Mouse (Mus musculus): ENCODE results near the gene Olfr1378. TPM values are rescaled to one million over a fixed set of nuclear protein-coding genes. Genes with fewer than 3 reads are reported as not detected.

Olfr1378 gene
- polyA plus RNA-seq, 1 experiment = not detected

DNA sequence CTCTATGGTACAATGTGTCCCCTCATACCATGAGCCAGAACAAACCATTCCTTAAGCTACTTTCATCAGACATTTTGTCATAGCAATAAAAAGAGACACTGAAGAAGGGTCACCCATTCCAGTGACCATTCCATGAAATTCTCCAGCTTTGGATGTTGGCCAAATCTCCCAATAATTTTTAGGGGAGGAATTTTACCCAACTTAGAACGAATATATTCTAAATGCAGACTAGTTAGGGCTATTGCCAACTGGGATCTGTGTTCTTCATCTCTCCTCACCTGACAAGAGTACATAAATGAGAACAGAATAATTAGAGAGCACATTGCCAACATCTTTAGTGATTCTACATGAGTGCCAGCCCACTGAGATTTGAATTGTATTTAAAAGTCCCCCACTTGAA is 47.6 kb downstream of the Olfr1378 start, which contains the start of gene Olfr54:
Olfr54 (plus strand) TSS at position 301 of the 400 bp plus-strand sequence.
- no peaks in the 10 kb centered on the region for H3K4me1 ChIP-seq (ENCODE audit: control insufficient read depth, insufficient read depth, low read length)
- H3K4me3 ChIP-seq (replicated peaks; ENCODE audit: insufficient read depth, low read depth, low read length) = no peak within 1 kb of the TSS
- no peak for TF ChIP-seq CTCF (IDR thresholded peaks at IDR 0.05; ENCODE audit: borderline replicate concordance, insufficient read depth, low read depth, low read length)
- TF ChIP-seq POLR2A (IDR thresholded peaks at IDR 0.05; ENCODE audit: borderline replicate concordance, insufficient read depth, low read length) = no peak
- DNase-seq = no peak
- WGBS = 24% methylated on average over 1 of the region's 1 CpGs
- no peaks in the 10 kb centered on the region for H3K27me3 ChIP-seq (ENCODE audit: control insufficient read depth, insufficient read depth, low read length)
- no peak within 1 kb of the TSS for H3K27ac ChIP-seq (ENCODE audit: insufficient read depth, low read length)

DNA sequence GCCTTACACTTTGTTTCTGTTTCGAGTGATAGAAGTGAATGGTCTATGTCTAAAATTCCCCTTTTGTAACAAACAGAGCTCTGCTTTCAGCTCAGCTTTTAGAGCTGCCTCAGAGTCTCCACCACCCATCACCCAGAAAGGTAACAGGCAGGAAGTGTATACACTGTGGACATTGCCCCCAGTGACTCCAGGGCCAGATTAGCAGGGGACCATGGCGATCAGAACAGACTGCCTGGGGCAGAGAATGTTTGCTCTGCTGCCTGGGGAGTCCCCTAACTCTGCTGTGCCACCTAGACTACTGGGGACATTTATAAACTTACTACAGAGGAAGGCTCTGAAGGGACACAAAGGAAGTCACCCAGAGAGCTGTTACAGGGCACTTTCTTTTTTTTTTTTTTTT is 50.0 kb downstream of the Olfr1378 start:
- Histone ChIP-seq H3K4me1 (ENCODE audit: control insufficient read depth, insufficient read depth, low read length) (no peaks in the 10 kb centered on the region), H3K4me3 (replicated peaks; ENCODE audit: insufficient read depth, low read depth, low read length) (no peak overlapping the region), H3K27ac (ENCODE audit: insufficient read depth, low read length) (no peak overlapping the region), H3K27me3 (ENCODE audit: control insufficient read depth, insufficient read depth, low read length) (no peaks in the 10 kb centered on the region)
- no peak for TF ChIP-seq POLR2A (IDR thresholded peaks at IDR 0.05; ENCODE audit: borderline replicate concordance, insufficient read depth, low read length)
- TF ChIP-seq CTCF (IDR thresholded peaks at IDR 0.05; ENCODE audit: borderline replicate concordance, insufficient read depth, low read depth, low read length) = no peak
- DNase-seq = no peak
- 44% methylated on average over 2 of the region's 2 CpGs for WGBS

Other genes with a start within 250 kb of the Olfr1378 start
- gene Zfp354c, start 138.8 kb upstream of the Olfr1378 start, polyA plus RNA-seq (2012; rRNA removed) = 18.1 and 18.5 TPM in 2 replicates
- gene Zfp879, start 125.0 kb upstream of the Olfr1378 start, polyA plus RNA-seq (2012; rRNA removed) = 1.5 and 1.7 TPM in 2 replicates
- gene Grm6, start 115.8 kb upstream of the Olfr1378 start, polyA plus RNA-seq (2012; rRNA removed) = not detected in 2 replicates
- gene Zfp454, start 78.9 kb upstream of the Olfr1378 start, polyA plus RNA-seq (2012; rRNA removed) = 7.1 TPM in 2 replicates
- 18.8 and 19.2 TPM in 2 replicates for gene Zfp2, start 50.4 kb upstream of the Olfr1378 start, polyA plus RNA-seq (2012; rRNA removed)
- 3.5 and 3.6 TPM in 2 replicates for gene Zfp354b, start 34.9 kb upstream of the Olfr1378 start, polyA plus RNA-seq (2012; rRNA removed)
- not detected in 2 replicates for gene 4933414I15Rik, start 22.8 kb upstream of the Olfr1378 start, polyA plus RNA-seq (2012; rRNA removed)
- gene Prop1, start 12.8 kb upstream of the Olfr1378 start, polyA plus RNA-seq (2012; rRNA removed) = not detected in 2 replicates
- gene Olfr1377, start 15.4 kb downstream of the Olfr1378 start, polyA plus RNA-seq (2012; rRNA removed) = not detected in 2 replicates
- gene Olfr51, start 37.1 kb downstream of the Olfr1378 start, polyA plus RNA-seq (2012; rRNA removed) = not detected in 2 replicates
- not detected in 2 replicates for gene Olfr54, start 47.7 kb downstream of the Olfr1378 start, polyA plus RNA-seq (2012; rRNA removed)
- not detected in 2 replicates for gene Olfr1375, start 81.6 kb downstream of the Olfr1378 start, polyA plus RNA-seq (2012; rRNA removed)
- 10.6 and 11.1 TPM in 2 replicates for gene Zfp354a, start 92.7 kb downstream of the Olfr1378 start, polyA plus RNA-seq (2012; rRNA removed)

Data from cerebellum, adult 2 months (tissue).